Mouse (Mus musculus): ENCODE measurements at regions not wholly inside any gene's neighbourhood (a gene's known extent, or its start where the extent isn't known, plus 50 kb on each side); places are given as distances from the start of the nearest gene placed in this dataset.
A peak's percentile ranks its signal among the peaks of the same experiment; 100 is the strongest.

GRCm38 (mm10) chr5:112072456-112072855 is 179.9 kb downstream of the Cryba4 start:
- DNase-seq (no peak), ATAC-seq (ENCODE audit: low FRiP score, low TSS enrichment) (no peak)
- WGBS: 64% methylated on average over 4 of the region's 4 CpGs
- 0 out of 2 replicates have a peak, but pooled peaks cover 4% of the 10 kb centered on the region for H3K4me1 ChIP-seq (ENCODE audit: control insufficient read depth, insufficient read depth, low read length)
- H3K27me3 ChIP-seq (ENCODE audit: control insufficient read depth, insufficient read depth, low read length): no peaks in the 10 kb centered on the region
- no peak overlapping the region for H3K4me3 ChIP-seq (replicated peaks; ENCODE audit: low read depth, low read length)
- H3K9ac ChIP-seq (replicated peaks; ENCODE audit: low read length): no peak overlapping the region
- H3K9me3 ChIP-seq (ENCODE audit: control insufficient read depth, low read length): no peaks in the 10 kb centered on the region
- no peaks in the 10 kb centered on the region for H3K36me3 ChIP-seq (ENCODE audit: control insufficient read depth, insufficient read depth, low read length)
- no peak overlapping the region for H3K27ac ChIP-seq (replicated peaks; ENCODE audit: low read depth, low read length)
- no peak overlapping the region for H3K4me2 ChIP-seq (ENCODE audit: low read length)

- DNase-seq (peak; percentile 49), ATAC-seq (ENCODE audit: low FRiP score, low TSS enrichment) (no peak)
- H3K27me3 ChIP-seq (ENCODE audit: control insufficient read depth, insufficient read depth, low read length): no peaks in the 10 kb centered on the region
- H3K9me3 ChIP-seq (ENCODE audit: control insufficient read depth, low read length): no peaks in the 10 kb centered on the region
- no peak overlapping the region for H3K9ac ChIP-seq (replicated peaks; ENCODE audit: low read length)
- H3K36me3 ChIP-seq (ENCODE audit: control insufficient read depth, insufficient read depth, low read length): no peaks in the 10 kb centered on the region
- WGBS: 37% methylated on average over 14 of the region's 14 CpGs
- H3K4me1 ChIP-seq (ENCODE audit: control insufficient read depth, insufficient read depth, low read length): 0 out of 2 replicates have a peak, but pooled peaks cover 4% of the 10 kb centered on the region
- no peak overlapping the region for H3K4me2 ChIP-seq (ENCODE audit: low read length)
- H3K27ac ChIP-seq (replicated peaks; ENCODE audit: low read depth, low read length): no peak overlapping the region
- H3K4me3 ChIP-seq (replicated peaks; ENCODE audit: low read depth, low read length): no peak overlapping the region
Observed at GRCm38 (mm10) chr5:112077097-112077496, 175.2 kb downstream of the Cryba4 start.

GRCm38 (mm10) chr5:112077840-112078600 is 174.3 kb downstream of the Cryba4 start:
- 85% methylated on average over 19 of the region's 19 CpGs for WGBS
- Histone ChIP-seq H3K4me1 (ENCODE audit: control insufficient read depth, insufficient read depth, low read length) (0 out of 2 replicates have a peak, but pooled peaks cover 4% of the 10 kb centered on the region), H3K9me3 (ENCODE audit: control insufficient read depth, low read length) (no peaks in the 10 kb centered on the region), H3K27me3 (ENCODE audit: control insufficient read depth, insufficient read depth, low read length) (no peaks in the 10 kb centered on the region), H3K9ac (replicated peaks; ENCODE audit: low read length) (no peak overlapping the region), H3K4me3 (replicated peaks; ENCODE audit: low read depth, low read length) (no peak overlapping the region), H3K27ac (replicated peaks; ENCODE audit: low read depth, low read length) (no peak overlapping the region), H3K36me3 (ENCODE audit: control insufficient read depth, insufficient read depth, low read length) (no peaks in the 10 kb centered on the region), H3K4me2 (ENCODE audit: low read length) (no peak overlapping the region)
- no peak for ATAC-seq (ENCODE audit: low FRiP score, low TSS enrichment)
- peak; percentile 64 for DNase-seq

GRCm38 (mm10) chr5:112081006-112081405 is 171.3 kb downstream of the Cryba4 start:
- Histone ChIP-seq H3K27ac (replicated peaks; ENCODE audit: low read depth, low read length) (no peak overlapping the region), H3K4me1 (ENCODE audit: control insufficient read depth, insufficient read depth, low read length) (0 out of 2 replicates have a peak, but pooled peaks cover 4% of the 10 kb centered on the region), H3K36me3 (ENCODE audit: control insufficient read depth, insufficient read depth, low read length) (no peaks in the 10 kb centered on the region), H3K4me2 (ENCODE audit: low read length) (no peak overlapping the region), H3K27me3 (ENCODE audit: control insufficient read depth, insufficient read depth, low read length) (no peaks in the 10 kb centered on the region), H3K4me3 (replicated peaks; ENCODE audit: low read depth, low read length) (no peak overlapping the region), H3K9ac (replicated peaks; ENCODE audit: low read length) (no peak overlapping the region), H3K9me3 (ENCODE audit: control insufficient read depth, low read length) (no peaks in the 10 kb centered on the region)
- ATAC-seq (ENCODE audit: low FRiP score, low TSS enrichment): no peak
- no peak for DNase-seq
- 79% methylated on average over 6 of the region's 6 CpGs for WGBS

DNA sequence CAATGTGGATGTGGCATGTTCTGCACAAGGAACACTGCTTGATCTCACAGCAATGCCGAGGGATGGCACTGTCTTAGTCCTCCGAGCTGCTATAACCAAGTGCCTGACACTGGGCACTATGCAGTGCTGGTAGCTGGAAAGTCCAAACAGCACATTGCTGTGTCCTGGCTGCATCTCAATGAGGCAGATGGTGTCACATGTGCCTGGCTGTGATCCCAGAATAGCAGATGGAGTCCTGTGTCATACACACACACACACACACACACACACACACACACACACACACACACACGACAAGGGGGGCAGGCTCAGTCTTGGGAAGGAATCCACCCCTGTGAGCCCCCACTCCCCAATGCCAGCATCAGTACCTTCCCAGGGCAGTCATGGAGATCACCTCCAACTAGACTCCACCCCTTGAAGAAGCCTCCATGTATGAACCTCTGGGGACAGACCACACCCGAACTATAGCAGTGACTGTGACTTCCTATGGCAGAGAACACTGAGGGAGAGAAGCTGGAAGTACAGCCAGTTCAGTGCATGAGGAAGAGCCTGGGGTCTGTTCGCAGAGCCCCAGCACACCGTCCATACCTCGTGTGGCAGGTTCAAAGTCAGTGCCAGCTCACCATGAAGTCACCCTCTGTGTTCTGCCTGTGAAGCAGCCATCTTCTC is 160.3 kb downstream of the Cryba4 start:
- 73% methylated on average over 7 of the region's 7 CpGs for WGBS
- no peaks in the 10 kb centered on the region for H3K27me3 ChIP-seq (ENCODE audit: control insufficient read depth, insufficient read depth, low read length)
- ATAC-seq (ENCODE audit: low FRiP score, low TSS enrichment) (no peak; the same call in 1 of the 2 replicates), DNase-seq (peak; percentile 56)
- H3K4me2 ChIP-seq (ENCODE audit: low read length): no peak overlapping the region
- H3K9me3 ChIP-seq (ENCODE audit: control insufficient read depth, low read length): no peaks in the 10 kb centered on the region
- no peaks in the 10 kb centered on the region for H3K36me3 ChIP-seq (ENCODE audit: control insufficient read depth, insufficient read depth, low read length)
- no peak overlapping the region for H3K27ac ChIP-seq (replicated peaks; ENCODE audit: low read depth, low read length)
- no peaks in the 10 kb centered on the region for H3K4me1 ChIP-seq (ENCODE audit: control insufficient read depth, insufficient read depth, low read length)
- H3K4me3 ChIP-seq (replicated peaks; ENCODE audit: low read depth, low read length): no peak overlapping the region
- H3K9ac ChIP-seq (replicated peaks; ENCODE audit: low read length): no peak overlapping the region

DNA sequence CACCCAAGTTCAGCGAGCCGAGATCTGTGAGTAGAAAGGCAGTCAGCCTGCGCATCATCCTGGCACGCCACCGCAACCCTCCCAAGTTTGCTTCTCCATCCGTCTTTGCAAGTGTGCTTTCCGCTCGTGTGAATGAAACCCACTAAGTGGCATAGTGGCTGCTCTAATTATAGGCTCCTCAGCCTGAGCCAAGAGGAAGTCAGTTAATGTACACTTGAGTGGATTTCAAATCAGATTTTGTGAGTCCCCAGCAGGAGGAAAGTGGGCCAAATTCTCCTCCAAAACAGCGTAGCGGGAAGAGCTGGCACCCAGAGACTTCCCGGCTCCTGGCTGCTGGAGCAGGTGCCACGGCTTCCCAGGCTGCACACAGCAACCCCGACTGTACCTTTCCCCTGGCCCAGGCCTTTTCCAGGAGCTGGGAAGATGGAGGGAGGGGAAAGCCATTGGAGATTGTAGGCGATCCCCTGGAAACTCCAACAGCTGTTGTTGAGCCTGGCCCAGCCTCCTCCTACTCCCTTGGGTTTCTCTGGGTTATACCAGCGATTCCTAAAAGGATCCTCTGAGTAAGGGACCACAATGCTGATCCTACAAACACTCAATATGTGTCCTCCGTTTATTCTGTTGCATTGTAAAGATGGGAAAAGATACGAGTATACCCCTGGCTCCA is 158.3 kb downstream of the Cryba4 start:
- Histone ChIP-seq H3K4me2 (ENCODE audit: low read length) (no peak overlapping the region), H3K9me3 (ENCODE audit: control insufficient read depth, low read length) (no peaks in the 10 kb centered on the region), H3K36me3 (ENCODE audit: control insufficient read depth, insufficient read depth, low read length) (no peaks in the 10 kb centered on the region), H3K9ac (replicated peaks; ENCODE audit: low read length) (no peak overlapping the region), H3K27me3 (ENCODE audit: control insufficient read depth, insufficient read depth, low read length) (no peaks in the 10 kb centered on the region), H3K27ac (replicated peaks; ENCODE audit: low read depth, low read length) (no peak overlapping the region), H3K4me3 (replicated peaks; ENCODE audit: low read depth, low read length) (no peak overlapping the region), H3K4me1 (ENCODE audit: control insufficient read depth, insufficient read depth, low read length) (peaks cover 5% of the 10 kb centered on the region; the same call in 1 of the 2 replicates)
- ATAC-seq (ENCODE audit: low FRiP score, low TSS enrichment) (no peak), DNase-seq (peak; percentile 34)
- WGBS: 77% methylated on average over 17 of the region's 17 CpGs

- Histone ChIP-seq H3K27ac (replicated peaks; ENCODE audit: low read depth, low read length) (peak overlapping the region; percentile 77), H3K9ac (replicated peaks; ENCODE audit: low read length) (no peak overlapping the region), H3K9me3 (ENCODE audit: control insufficient read depth, low read length) (no peaks in the 10 kb centered on the region), H3K4me1 (ENCODE audit: control insufficient read depth, insufficient read depth, low read length) (peaks cover 9% of the 10 kb centered on the region; the same call in 1 of the 2 replicates), H3K27me3 (ENCODE audit: control insufficient read depth, insufficient read depth, low read length) (no peaks in the 10 kb centered on the region), H3K4me2 (ENCODE audit: low read length) (peak overlapping the region; percentile 33), H3K4me3 (replicated peaks; ENCODE audit: low read depth, low read length) (no peak overlapping the region), H3K36me3 (ENCODE audit: control insufficient read depth, insufficient read depth, low read length) (no peaks in the 10 kb centered on the region)
- no peak for ATAC-seq (ENCODE audit: low FRiP score, low TSS enrichment)
- DNase-seq: peak; percentile 82
- WGBS: 24% methylated on average over 22 of the region's 22 CpGs
Observed at GRCm38 (mm10) chr5:112098469-112099085, 153.7 kb downstream of the Cryba4 start.

GRCm38 (mm10) chr5:112101739-112102590 is 150.4 kb downstream of the Cryba4 start:
- Histone ChIP-seq H3K4me1 (ENCODE audit: control insufficient read depth, insufficient read depth, low read length) (peaks cover 9% of the 10 kb centered on the region; the same call in 1 of the 2 replicates), H3K27ac (replicated peaks; ENCODE audit: low read depth, low read length) (no peak overlapping the region), H3K27me3 (ENCODE audit: control insufficient read depth, insufficient read depth, low read length) (no peaks in the 10 kb centered on the region), H3K4me2 (ENCODE audit: low read length) (no peak overlapping the region), H3K9me3 (ENCODE audit: control insufficient read depth, low read length) (no peaks in the 10 kb centered on the region), H3K36me3 (ENCODE audit: control insufficient read depth, insufficient read depth, low read length) (no peaks in the 10 kb centered on the region), H3K9ac (replicated peaks; ENCODE audit: low read length) (no peak overlapping the region), H3K4me3 (replicated peaks; ENCODE audit: low read depth, low read length) (no peak overlapping the region)
- DNase-seq: no peak
- WGBS: 78% methylated on average over 17 of the region's 17 CpGs
- no peak for ATAC-seq (ENCODE audit: low FRiP score, low TSS enrichment)
